Mouse (Mus musculus) left cerebral cortex, adult 18-20 months (tissue): ENCODE results near the gene Dlec1. TPM values are rescaled to one million over a fixed set of nuclear protein-coding genes. Genes with fewer than 3 reads are reported as not detected.

Source experiments
- total RNA-seq, 2 experiments: library from RNA; stranded (reverse); gene quantifications; 2 replicates each; pipeline ENCODE4 v1.2.3; 2021

Gene Dlec1
- total RNA-seq, 2 experiments from 2014 or later = 2.8 to 4.0 TPM

Other genes with a start within 250 kb of the Dlec1 start
- 10 to 100 TPM; 34.4 to 35.5 TPM for gene Ctdspl, start 176.0 kb upstream of the Dlec1 start, total RNA-seq
- 1 to 10 TPM; 6.7 to 9.0 TPM for gene Vill, start 49.7 kb upstream of the Dlec1 start, total RNA-seq
- 10 to 100 TPM; 13.0 to 13.6 TPM for gene Plcd1, start 9.0 kb upstream of the Dlec1 start, total RNA-seq
- 1 to 10 TPM; 1.3 to 1.5 TPM for gene Acaa1b, start 54.6 kb downstream of the Dlec1 start, total RNA-seq
- gene Gm47289, start 56.7 kb downstream of the Dlec1 start, total RNA-seq = not detected
- not detected for gene Slc22a13, start 106.6 kb downstream of the Dlec1 start, total RNA-seq
- 10 to 100 TPM; 32.1 to 33.8 TPM for gene Oxsr1, start 219.9 kb downstream of the Dlec1 start, total RNA-seq
- 10 to 100 TPM; 63.9 to 70.5 TPM for gene Acaa1a, start 237.2 kb downstream of the Dlec1 start, total RNA-seq
- gene Myd88, start 238.9 kb downstream of the Dlec1 start, total RNA-seq = 1 to 10 TPM; 6.5 to 7.9 TPM